Mouse (Mus musculus) ovary, postnatal 10 days (tissue): ENCODE results near the gene Zp1.

Experiments
- DNase-seq: peaks from one replicate; pipeline ENCODE4 v3.0.0; 2022; ENCODE audit warnings: low spot score

The Zp1 gene

GRCm38 (mm10) chr19:10921058-10921457 lies 626 bp upstream of the Zp1 start:
- no peak for DNase-seq

GRCm38 (mm10) chr19:10918321-10918991 lies 2.0 kb downstream of the Zp1 start:
- DNase-seq, result no peak

- no peak for DNase-seq
These were observed 3.9 kb downstream of the Zp1 start for GRCm38 (mm10) chr19:10916506-10916905.

DNA sequence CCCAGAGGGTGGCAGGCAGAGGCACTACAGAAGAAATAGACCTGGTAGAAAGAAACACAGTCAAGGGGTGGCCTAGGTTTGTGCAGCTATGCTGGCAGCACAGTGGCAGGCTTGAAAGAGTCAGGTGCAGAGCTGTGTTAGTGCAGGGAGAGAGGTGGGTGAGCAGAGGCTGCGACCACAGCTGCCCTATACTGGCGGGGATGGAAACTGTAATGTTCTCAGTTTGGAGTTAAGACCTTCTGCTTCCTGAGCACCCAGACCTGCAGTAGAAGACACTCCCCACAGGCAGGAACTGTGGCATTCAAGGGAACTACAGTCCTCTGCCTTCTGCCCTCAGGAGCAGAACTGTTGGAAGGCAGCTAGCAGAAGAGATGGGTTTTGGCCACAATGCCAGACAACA lies 5.6 kb downstream of the Zp1 start:
- no peak for DNase-seq

GRCm38 (mm10) chr19:10914291-10914690 lies 6.1 kb downstream of the Zp1 start:
- no peak for DNase-seq

GRCm38 (mm10) chr19:10909087-10909721 lies 11.2 kb downstream of the Zp1 start:
- DNase-seq, result no peak

DNA sequence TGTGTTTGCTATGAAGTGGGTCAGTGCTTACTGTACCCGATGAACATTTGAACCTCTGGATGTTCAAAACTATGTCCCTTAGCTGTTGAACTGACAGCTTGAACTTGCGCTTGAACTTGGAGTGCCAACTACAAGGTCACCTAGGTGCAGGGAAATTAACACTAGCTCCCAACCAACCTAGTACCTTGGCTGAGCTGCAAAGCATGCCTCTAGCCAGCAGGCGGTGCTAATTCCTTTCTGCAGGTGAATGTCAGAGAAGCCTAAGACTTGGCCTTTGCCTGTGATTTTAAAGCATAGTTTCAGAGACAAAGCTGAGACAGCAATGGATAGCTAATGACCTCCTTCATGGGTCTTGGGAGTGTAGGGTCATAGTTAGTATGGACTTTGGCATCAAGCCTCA lies 12.5 kb downstream of the Zp1 start:
- no peak for DNase-seq

DNA sequence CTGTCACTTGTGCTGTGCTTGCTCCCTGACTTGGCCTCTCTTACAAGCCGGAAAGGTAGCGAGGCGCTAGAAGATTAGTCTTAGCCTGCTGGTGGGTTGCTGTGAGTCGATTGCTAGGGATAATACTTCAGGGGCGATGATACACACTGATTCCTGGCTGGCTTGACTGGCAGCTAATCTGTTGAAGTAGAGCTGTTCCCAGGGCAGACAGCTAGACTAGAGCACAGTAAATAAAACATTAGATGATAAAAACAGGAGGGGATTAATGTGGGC lies 14.8 kb downstream of the Zp1 start:
- DNase-seq, result no peak

- DNase-seq, result peak; percentile 26
These were observed 15.3 kb downstream of the Zp1 start for GRCm38 (mm10) chr19:10904927-10905727.

DNA sequence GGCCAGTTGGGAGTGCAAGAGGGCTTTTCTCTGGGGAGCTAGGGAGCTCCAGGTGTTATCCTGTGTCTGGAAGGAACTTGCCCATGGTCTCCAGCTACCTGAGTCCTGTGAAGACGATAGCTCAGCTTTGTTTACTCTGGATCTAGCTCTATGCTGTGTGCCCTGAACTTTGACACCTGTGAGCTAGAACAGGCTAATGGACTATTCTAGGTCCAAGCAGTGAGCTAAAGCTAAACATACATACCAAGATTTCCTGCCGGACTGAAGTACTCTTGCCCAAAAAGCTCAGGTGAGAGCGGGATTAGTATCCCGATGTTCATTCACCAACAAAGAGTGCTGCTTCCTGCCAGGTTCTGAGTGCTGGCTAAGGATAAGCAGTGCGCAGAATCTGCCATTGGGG lies 15.9 kb downstream of the Zp1 start:
- no peak for DNase-seq

DNA sequence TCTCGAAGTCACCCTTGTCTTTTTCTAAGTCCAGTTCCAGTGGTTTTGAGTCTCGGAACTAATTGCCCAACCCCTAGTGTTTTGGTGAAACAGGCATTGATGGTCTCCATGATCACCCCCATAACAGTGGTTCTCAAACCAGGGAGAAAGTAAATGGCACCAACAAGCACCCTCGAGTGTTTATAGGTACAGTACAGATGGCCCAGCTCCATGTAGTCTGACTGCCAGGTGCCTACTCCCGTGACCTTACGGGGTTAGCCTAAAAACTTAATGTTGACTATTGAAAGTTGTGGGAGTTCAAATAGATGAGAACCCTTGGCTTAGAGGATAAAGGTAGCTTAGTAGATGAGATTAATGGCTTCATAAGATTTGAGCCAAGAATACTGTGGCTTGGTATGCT lies 19.4 kb downstream of the Zp1 start:
- DNase-seq, result no peak

DNA sequence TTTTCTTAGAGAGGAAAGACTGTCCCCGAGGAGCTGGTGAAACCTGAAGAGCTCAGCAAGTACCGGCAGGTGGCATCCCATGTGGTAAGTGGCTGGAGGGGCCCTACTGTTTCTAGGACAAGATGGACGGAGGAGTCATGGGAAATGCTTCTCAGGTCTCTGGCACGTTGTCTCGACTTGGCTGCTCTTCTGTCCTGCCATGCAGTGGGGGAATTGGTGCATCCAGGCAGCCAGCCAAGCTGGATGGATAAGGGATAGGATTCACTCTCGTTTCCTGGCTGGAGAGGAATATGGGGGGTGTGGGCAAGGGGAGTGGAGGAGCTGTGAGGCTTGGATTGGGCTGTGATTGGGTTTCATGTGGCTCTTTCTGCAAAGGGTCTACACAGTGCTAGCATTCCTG lies 20.1 kb downstream of the Zp1 start:
- no peak for DNase-seq

DNA sequence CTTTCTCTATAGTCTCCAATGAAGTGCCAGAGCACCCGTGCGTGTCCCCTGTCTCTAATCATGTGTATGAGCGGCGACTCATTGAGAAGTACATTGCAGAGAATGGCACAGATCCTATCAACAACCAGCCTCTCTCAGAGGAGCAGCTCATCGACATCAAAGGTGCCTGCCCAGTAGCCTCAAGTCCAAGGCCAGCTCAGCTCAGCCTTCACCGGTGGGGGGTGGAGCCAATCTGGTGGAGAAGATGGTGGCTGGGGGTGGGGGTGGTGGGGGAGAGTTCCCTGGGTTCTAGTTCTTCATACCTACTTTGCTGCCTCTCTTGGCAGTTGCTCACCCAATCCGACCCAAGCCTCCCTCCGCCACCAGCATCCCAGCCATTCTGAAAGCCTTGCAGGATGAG lies 22.9 kb downstream of the Zp1 start:
- DNase-seq, result no peak

GRCm38 (mm10) chr19:10896849-10897248 lies 23.6 kb downstream of the Zp1 start:
- no peak for DNase-seq

- no peak for DNase-seq
These were observed 24.7 kb downstream of the Zp1 start for GRCm38 (mm10) chr19:10895708-10896107.

DNA sequence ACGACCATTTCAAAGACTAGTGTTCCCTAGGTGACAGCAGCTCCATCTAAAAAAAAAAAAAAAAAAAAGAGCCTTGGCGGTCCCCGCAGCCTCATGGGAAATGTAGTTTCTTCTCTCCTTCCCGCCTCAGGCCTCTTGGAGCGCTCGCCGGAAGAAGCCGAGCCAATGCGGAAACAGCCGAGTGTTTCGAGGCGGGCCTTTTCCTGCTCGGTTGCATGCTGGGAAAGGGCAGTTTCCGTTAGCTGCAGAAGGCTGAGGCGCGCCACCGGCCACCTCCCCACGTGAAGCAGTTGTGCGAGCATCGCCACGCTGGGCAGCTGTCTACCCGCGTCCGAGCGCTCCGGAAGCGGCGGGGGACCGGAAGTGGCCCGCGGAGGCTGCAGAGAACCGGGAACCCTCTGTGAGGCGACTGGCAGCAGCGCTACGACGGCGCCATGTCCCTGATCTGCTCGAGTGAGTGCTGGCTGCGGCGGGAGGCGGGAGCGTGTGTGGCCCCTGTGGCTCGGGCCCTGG lies 25.4 kb downstream of the Zp1 start, which contains the start of gene Prpf19:
Gene Prpf19, plus strand, starts transcription at position 216 of the 513 bp plus-strand sequence.
- peak; percentile 88 for DNase-seq

DNA sequence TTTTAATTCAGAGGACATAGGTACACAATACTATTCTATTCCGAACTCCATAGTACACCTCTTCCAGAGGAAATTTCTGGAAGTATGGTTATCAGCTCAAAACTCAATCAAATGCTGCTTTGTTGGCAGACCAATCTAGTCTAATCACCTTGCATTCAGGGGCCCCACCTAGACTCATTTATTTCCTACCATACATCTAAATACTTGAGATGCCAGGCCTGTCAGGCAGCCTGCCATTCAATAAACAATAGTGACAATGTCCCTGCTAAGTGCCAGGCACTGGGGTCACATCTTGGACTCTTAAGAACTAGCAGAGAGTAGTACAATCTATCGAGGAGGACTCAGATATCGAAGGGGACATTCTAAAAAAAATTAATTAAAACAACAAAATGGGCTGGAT lies 28.2 kb downstream of the Zp1 start:
- no peak for DNase-seq

GRCm38 (mm10) chr19:10881426-10882154 lies 38.8 kb downstream of the Zp1 start, which contains the start of gene Tmem109:
Tmem109 (minus strand) TSS chr19:10882001.
- DNase-seq, result peak; percentile 83

GRCm38 (mm10) chr19:10880975-10881425 lies 39.4 kb downstream of the Zp1 start:
- DNase-seq, result no peak

- no peak for DNase-seq
These were observed 40.1 kb downstream of the Zp1 start for GRCm38 (mm10) chr19:10880085-10880974.

GRCm38 (mm10) chr19:10878201-10878837 lies 42.1 kb downstream of the Zp1 start:
- DNase-seq, result no peak
